Comparison of ENCODE assay signal across 14 mouse cellular contexts in the genomic region with DNA sequence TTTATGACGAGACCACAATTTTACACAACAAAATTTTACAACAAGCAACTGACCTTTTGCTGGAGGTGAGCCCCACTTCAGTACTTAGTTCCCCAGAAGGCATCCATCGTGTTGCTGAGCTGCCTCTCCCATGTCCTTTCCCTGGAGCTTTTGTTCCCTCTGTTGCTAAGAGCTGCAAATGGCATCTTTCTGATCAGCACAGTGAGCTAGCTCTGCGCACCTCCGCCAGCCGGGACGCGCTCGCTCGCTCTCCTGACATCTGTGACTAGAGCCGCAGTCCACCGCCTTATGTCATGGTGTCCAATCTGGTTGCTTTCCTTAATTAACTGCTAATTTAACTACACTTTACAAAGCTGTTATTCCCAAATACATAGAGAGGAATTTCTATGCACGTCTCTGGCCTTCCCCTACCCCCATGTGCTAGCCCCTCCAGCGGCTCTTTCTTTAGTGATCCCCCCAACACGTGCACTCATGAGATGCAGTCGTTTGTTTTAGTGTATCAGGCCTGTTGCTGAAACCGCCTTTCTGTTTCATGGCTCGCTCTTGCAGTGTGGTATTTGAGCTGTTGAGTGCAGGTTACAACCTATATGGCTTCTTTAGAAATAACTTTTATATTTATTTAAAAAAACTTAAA.
A peak's percentile ranks its signal among the peaks of the same experiment; 100 is the strongest.
DNase-seq lines count a peak whose midpoint lies in the region; ATAC-seq lines count a peak whose summit lies in the region.
"Had no signal": no experiment of that assay in that cellular context is flagged by ENCODE, and none has a peak within 500 bp of the region (broad histone marks: within the 10 kb centered on the region; RNA-seq: fewer than 3 reads in every experiment).

No protein-coding gene starts in this region.

- H3K9me3 ChIP-seq in embryonic facial prominence, embryonic 10.5 days, result no peaks in the 10 kb centered on the region
- no peaks in the 10 kb centered on the region for H3K9me3 ChIP-seq in hindbrain, embryonic 13.5 days
- no peaks in the 10 kb centered on the region for H3K9me3 ChIP-seq in midbrain, embryonic 15.5 days
- H3K9me3 ChIP-seq: embryonic facial prominence, embryonic 15.5 days; G1E; heart, embryonic 15.5 days; stomach, embryonic 15.5 days had no signal

- H3K27me3 ChIP-seq in embryonic facial prominence, embryonic 10.5 days (replicated peaks; ENCODE audit: low read depth, poor library complexity, severe bottlenecking), result no peaks in the 10 kb centered on the region
- no peaks in the 10 kb centered on the region for H3K27me3 ChIP-seq in hindbrain, embryonic 13.5 days
- no peaks in the 10 kb centered on the region for H3K27me3 ChIP-seq in midbrain, embryonic 15.5 days (replicated peaks)
- H3K27me3 ChIP-seq: embryonic facial prominence, embryonic 15.5 days; heart, embryonic 15.5 days; stomach, embryonic 15.5 days had no signal

- H3K4me3 ChIP-seq in embryonic facial prominence, embryonic 10.5 days, result no peak overlapping the region
- H3K4me3 ChIP-seq in hindbrain, embryonic 13.5 days, result no peak overlapping the region
- no peak overlapping the region for H3K4me3 ChIP-seq in midbrain, embryonic 15.5 days
- H3K4me3 ChIP-seq: embryonic facial prominence, embryonic 15.5 days; heart, embryonic 15.5 days; stomach, embryonic 15.5 days had no signal

- peaks cover 43% of the 10 kb centered on the region for H3K36me3 ChIP-seq in embryonic facial prominence, embryonic 10.5 days (replicated peaks)
- H3K36me3 ChIP-seq in hindbrain, embryonic 13.5 days, result 0 out of 2 replicates have a peak, but pooled peaks cover 4% of the 10 kb centered on the region
- H3K36me3 ChIP-seq in midbrain, embryonic 15.5 days (replicated peaks), result no peaks in the 10 kb centered on the region

- H3K4me1 ChIP-seq in embryonic facial prominence, embryonic 10.5 days, result peaks cover 72% of the 10 kb centered on the region
- H3K4me1 ChIP-seq in hindbrain, embryonic 13.5 days (replicated peaks), result peaks cover 68% of the 10 kb centered on the region
- H3K4me1 ChIP-seq in midbrain, embryonic 15.5 days, result peaks cover 53% of the 10 kb centered on the region

- peak; percentile 75 for DNase-seq in R1 (ENCODE audit: low read depth, low spot score)
- DNase-seq in embryonic facial prominence, embryonic 10.5 days (ENCODE audit: low spot score), result no peak
- DNase-seq in right cerebral cortex, postnatal 10 days (ENCODE audit: low spot score in 2 of 2), result no peak
- DNase-seq in c-Kit-positive CD71-positive TER-119-positive erythroid progenitor cells, embryonic 14.5 days (ENCODE audit: low spot score), result no peak
- DNase-seq: cerebellum, adult 11-12 months; kidney, adult 9 months; lung, adult 2 months had no signal

- peak overlapping the region; percentile 21; the same call in 1 of the 2 replicates for H3K27ac ChIP-seq in embryonic facial prominence, embryonic 10.5 days (replicated peaks)
- peak overlapping the region; percentile 45 for H3K27ac ChIP-seq in hindbrain, embryonic 13.5 days
- peak overlapping the region; percentile 44 for H3K27ac ChIP-seq in midbrain, embryonic 15.5 days
- H3K27ac ChIP-seq: heart, embryonic 15.5 days had no signal

- peak overlapping the region; percentile 17; the same call in 1 of the 2 replicates for H3K4me2 ChIP-seq in hindbrain, embryonic 13.5 days
- H3K4me2 ChIP-seq in midbrain, embryonic 15.5 days, result peak overlapping the region; percentile 14; the same call in 1 of the 2 replicates
- H3K4me2 ChIP-seq: embryonic facial prominence, embryonic 15.5 days; heart, embryonic 15.5 days; stomach, embryonic 15.5 days had no signal

- WGBS in embryonic facial prominence, embryonic 10.5 days, result 66% methylated on average over 17 of the region's 17 CpGs
- WGBS in hindbrain, embryonic 13.5 days, result 23% methylated on average over 17 of the region's 17 CpGs
- 12% methylated on average over 17 of the region's 17 CpGs for WGBS in midbrain, embryonic 15.5 days

- H3K9ac ChIP-seq in hindbrain, embryonic 13.5 days, result no peak overlapping the region; the same call in 1 of the 2 replicates
- no peak overlapping the region for H3K9ac ChIP-seq in midbrain, embryonic 15.5 days
- H3K9ac ChIP-seq: embryonic facial prominence, embryonic 15.5 days; heart, embryonic 15.5 days; stomach, embryonic 15.5 days had no signal

- peak; percentile 76 for ATAC-seq in hindbrain, embryonic 13.5 days (ENCODE audit: low FRiP score)
- ATAC-seq in midbrain, embryonic 15.5 days (replicated peaks), result peak; percentile 58
- ATAC-seq in megakaryocyte, adult 5-6 weeks (ENCODE audit: poor library complexity, severe bottlenecking), result no peak
